Mouse (Mus musculus) activated CD4-positive, CD25-positive, alpha-beta regulatory T cell (primary cell): Measurements from ENCODE around the gene Olfr412. TPM values are rescaled to one million over a fixed set of nuclear protein-coding genes. Genes with fewer than 3 reads are reported as not detected.

Source experiments
- polyA plus RNA-seq, 2 experiments: library from polyadenylated mRNA; unstranded; fragments of 100-300 nt; shearing (Covaris generic); gene quantifications; one replicate each; pipeline ENCODE4 v1.2.1; 2017

Olfr412 gene
- not detected for polyA plus RNA-seq

DNA sequence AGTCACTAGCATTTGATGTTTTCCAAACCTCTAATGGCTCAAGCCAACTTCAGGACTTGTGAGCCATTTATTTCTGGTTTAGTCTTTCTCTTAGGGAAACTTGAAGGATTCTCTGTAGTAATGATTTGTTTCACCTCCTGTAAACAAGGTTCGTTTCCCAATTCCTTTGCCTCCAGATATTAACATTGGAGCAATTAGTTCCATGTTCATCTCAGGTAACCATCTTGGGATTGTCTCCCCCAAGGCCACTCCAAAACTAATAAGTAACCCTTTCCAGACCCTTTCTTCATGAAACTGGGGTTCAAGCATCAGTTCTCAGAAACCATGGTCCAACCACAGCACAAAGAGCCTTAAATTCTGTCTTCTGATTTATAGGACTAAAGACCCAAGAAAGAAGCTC, at the start of gene Olfr412:
Gene Olfr412 (plus strand): TSS at position 301 of the 400 bp plus-strand sequence.

DNA sequence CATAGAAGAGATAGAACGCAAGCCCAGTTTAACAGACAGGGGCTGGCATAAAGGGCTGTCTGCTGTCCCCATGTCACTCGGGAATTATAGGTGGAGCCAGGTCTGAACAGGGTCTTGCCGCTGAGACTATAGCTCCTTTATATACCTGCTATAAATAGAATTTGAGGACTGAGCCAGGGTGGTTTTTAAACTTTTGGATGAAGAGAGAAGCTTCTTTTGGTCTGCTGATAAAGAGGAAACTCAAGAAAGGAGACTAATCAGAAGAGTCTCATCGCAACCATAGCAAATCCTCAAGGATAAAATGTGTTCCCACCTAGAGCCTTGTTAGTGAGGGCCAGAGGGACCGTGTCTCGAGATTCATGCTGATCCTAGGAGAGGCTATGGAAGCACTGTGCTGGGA, 23.9 kb upstream of the Olfr412 start, which contains the start of gene Olfr410:
Gene Olfr410 (minus strand): TSS at position 101 of the 400 bp plus-strand sequence.

DNA sequence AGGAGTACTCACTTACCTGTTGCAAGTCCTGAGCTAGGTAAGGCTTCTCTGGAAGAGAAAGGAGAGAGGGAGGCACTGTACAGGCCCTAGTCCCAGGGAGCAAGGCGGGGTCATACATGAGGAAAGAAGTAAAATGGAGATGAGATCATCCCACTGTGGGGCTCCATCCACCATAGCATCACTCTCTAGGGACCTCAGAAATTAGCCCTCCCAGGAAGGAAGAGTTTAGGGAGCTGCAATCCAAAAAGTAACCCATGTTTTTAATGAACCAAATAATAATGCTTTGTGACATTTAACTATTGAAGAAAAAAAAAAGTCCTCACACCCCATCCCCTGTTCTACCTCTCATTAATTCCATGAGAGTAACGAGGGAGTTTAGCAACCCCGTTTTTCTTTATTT, 9.3 kb upstream of the Olfr412 start, which contains the start of gene Olfr411:
Gene Olfr411 (minus strand): TSS at position 101 of the 400 bp plus-strand sequence.

Other genes starting within 250 kb of the Olfr412 start
- gene Olfr401, start 248.4 kb upstream of the Olfr412 start, polyA plus RNA-seq: not detected
- not detected for gene Olfr402, start 208.5 kb upstream of the Olfr412 start, polyA plus RNA-seq
- gene Olfr403, start 175.8 kb upstream of the Olfr412 start, polyA plus RNA-seq: under 1 TPM in 1 of 2 experiments, not detected in 1; 0.10 TPM
- gene Olfr43, start 150.7 kb upstream of the Olfr412 start, polyA plus RNA-seq: under 1 TPM; 0.13 to 0.49 TPM
- gene Olfr406, start 102.3 kb upstream of the Olfr412 start, polyA plus RNA-seq: not detected
- gene Olfr59, start 78.3 kb upstream of the Olfr412 start, polyA plus RNA-seq: not detected
- gene Olfr410, start 24.0 kb upstream of the Olfr412 start, polyA plus RNA-seq: not detected
- under 1 TPM in 1 of 2 experiments, not detected in 1; 0.44 TPM for gene Olfr411, start 9.4 kb upstream of the Olfr412 start, polyA plus RNA-seq
- gene Rap1gap2, start 248.8 kb downstream of the Olfr412 start, polyA plus RNA-seq: 1 to 10 TPM; 2.5 to 7.6 TPM